ENCODE assay signal across 29 mouse cellular contexts in the genomic region with DNA sequence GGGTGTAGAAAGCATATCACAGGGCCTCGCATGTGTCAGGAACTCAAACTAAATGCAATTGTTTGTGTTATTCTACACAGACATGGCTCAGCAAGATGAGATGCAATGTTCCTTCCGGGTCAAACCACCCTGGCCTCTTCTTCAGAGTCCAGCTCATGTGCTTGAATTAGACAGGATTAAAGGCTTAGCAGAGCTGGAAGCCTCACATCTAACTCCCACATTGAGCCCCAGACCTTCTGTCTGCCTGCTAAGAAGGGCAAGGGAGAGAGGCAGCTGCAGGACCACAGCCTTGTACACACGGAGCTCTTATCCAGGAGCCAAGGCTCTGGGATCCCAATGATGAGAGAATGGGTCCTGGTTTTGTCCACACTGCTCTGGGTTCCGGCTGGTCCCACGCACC. TPM values are rescaled to one million over a fixed set of nuclear protein-coding genes. Genes with fewer than 3 reads are reported as not detected.
"Had no signal": no experiment of that assay in that cellular context is flagged by ENCODE, and none has a peak within 500 bp of the region (broad histone marks: within the 10 kb centered on the region; RNA-seq: fewer than 3 reads in every experiment).

A gene (plus strand): TSS at position 243 of the 400 bp plus-strand sequence.

- H3K9me3 ChIP-seq: liver, embryonic 13.5 days; liver, embryonic 15.5 days; lung, embryonic 15.5 days; midbrain, embryonic 12.5 days; neural tube, embryonic 12.5 days had no signal

- DNase-seq: liver, embryonic 13.5 days; liver, postnatal 0 days; lung, adult 2 months; lung, postnatal 14 days; lung, postnatal 36 days; midbrain, embryonic 14.5 days; right cerebral cortex, postnatal 25 days; right cerebral cortex, postnatal 4 days; spleen, adult 18-20 months; thymus, adult 18-20 months; thymus, postnatal 14 days; thymus, postnatal 36 days had no signal

- H3K4me3 ChIP-seq: liver, embryonic 13.5 days; liver, embryonic 15.5 days; lung, embryonic 15.5 days; megakaryocyte, embryonic 14.5 days; midbrain, embryonic 12.5 days; neural tube, embryonic 12.5 days had no signal

- H3K4me1 ChIP-seq: liver, embryonic 13.5 days; liver, embryonic 15.5 days; lung, embryonic 15.5 days; megakaryocyte, embryonic 14.5 days; midbrain, embryonic 12.5 days; neural tube, embryonic 12.5 days had no signal

- H3K27me3 ChIP-seq: liver, embryonic 13.5 days; liver, embryonic 15.5 days; lung, embryonic 15.5 days; megakaryocyte, embryonic 14.5 days; midbrain, embryonic 12.5 days; neural tube, embryonic 12.5 days had no signal

- H3K4me2 ChIP-seq: liver, embryonic 11.5 days; liver, embryonic 13.5 days; liver, embryonic 15.5 days; lung, embryonic 15.5 days; midbrain, embryonic 12.5 days; neural tube, embryonic 12.5 days had no signal

- ATAC-seq: liver, postnatal 0 days; lung, postnatal 0 days; midbrain, embryonic 16.5 days had no signal

- H3K9ac ChIP-seq: liver, embryonic 13.5 days; liver, embryonic 15.5 days; liver, postnatal 0 days; lung, embryonic 15.5 days; midbrain, embryonic 12.5 days; neural tube, embryonic 12.5 days had no signal

- H3K27ac ChIP-seq: liver, embryonic 13.5 days; liver, embryonic 15.5 days; lung, embryonic 15.5 days; macrophage; midbrain, embryonic 12.5 days; neural tube, embryonic 12.5 days had no signal

- H3K36me3 ChIP-seq: liver, embryonic 13.5 days; liver, embryonic 15.5 days; lung, embryonic 15.5 days; midbrain, embryonic 12.5 days; neural tube, embryonic 12.5 days had no signal

RNA-seq across cellular contexts. Expression of the gene that starts here (rescaled TPM):
- total RNA-seq: megakaryocyte progenitor cell, adult 5-6 weeks; monocyte, adult 5-6 weeks; neutrophil, adult 5-6 weeks had no signal
- polyA plus RNA-seq: lung, adult 2 months; lung, postnatal 0 days; macrophage; midbrain, embryonic 14.5 days; neural tube, embryonic 12.5 days; neural tube, embryonic 14.5 days; small intestine, adult 2 months; stomach, embryonic 14.5 days; stomach, embryonic 16.5 days; thymus, postnatal 0 days had no signal
